Mouse (Mus musculus) naive thymus-derived CD4-positive, alpha-beta T cell, adult 2 months (primary cell): ENCODE data around the gene Kat6b.

ENCODE experiments used
- DNase-seq: peaks from one replicate; pipeline ENCODE4 v3.0.0-alpha.2; 2011; ENCODE audit warnings: low read depth

Gene Kat6b

GRCm38 (mm10) chr14:21706759-21707571 is 225.7 kb downstream of the Kat6b start:
- no peak for DNase-seq

GRCm38 (mm10) chr14:21709545-21709944 is 228.3 kb downstream of the Kat6b start:
- DNase-seq = no peak

- no peak for DNase-seq
These were observed 230.0 kb downstream of the Kat6b start for GRCm38 (mm10) chr14:21711231-21711630.

- no peak for DNase-seq
These were observed 233.3 kb downstream of the Kat6b start, which contains the start of gene Dupd1 for GRCm38 (mm10) chr14:21714486-21714885. Gene Dupd1 (minus strand): TSS chr14:21714576.

GRCm38 (mm10) chr14:21719646-21720383 is 238.6 kb downstream of the Kat6b start:
- DNase-seq = no peak

GRCm38 (mm10) chr14:21720430-21721205 is 239.4 kb downstream of the Kat6b start:
- no peak for DNase-seq
